Mouse (Mus musculus): Measurements from ENCODE around the gene Pccb. TPM values are rescaled to one million over a fixed set of nuclear protein-coding genes. Genes with fewer than 3 reads are reported as not detected.

Gene Pccb
- polyA plus RNA-seq, 1 experiment from 2014 or later: 23.7 TPM

DNA sequence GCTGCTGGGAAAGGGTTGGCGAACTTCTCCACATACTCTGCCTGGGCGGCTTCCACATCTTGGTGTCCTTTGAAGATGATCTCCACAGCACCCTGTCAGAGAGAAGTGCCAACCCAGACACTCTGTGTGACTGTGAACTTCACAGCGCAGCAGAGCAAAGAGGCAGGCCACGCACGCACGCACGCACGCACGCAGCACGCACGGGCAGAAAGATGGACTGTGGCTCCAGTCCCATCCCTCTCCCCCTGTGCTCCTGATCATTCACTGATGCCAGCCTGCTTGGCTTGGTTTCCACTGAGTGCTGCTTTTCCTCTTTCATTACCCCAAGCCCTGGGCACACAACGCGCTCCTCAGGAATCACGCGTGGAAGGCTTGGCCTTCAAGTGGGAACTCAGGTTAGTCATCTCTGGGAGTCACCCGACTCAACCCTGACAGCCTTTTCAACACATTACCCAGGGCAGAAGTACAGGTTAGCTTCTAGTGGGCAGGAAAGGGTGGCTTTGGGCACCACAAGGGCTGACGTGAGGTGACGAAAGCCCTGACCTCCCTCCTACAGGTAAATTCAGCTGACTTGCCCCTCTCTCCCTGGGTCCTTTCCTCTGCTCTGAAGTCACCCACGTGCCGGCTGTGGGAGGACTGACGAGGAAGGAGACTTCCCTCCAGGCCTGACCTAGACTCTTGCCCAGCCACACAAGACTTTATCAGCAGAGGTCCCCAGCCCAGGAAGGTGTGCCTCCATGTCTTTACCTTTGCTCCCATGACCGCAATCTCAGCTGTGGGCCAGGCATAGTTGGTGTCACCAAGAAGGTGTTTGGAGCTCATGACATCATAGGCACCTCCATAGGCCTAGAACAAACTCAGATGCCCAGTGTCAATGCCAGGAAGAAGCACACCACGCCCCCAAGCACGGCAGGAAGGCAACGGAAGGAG lies 50.1 kb downstream of the Pccb start:
- Histone ChIP-seq H3K27me3 (no peaks in the 10 kb centered on the region), H3K9ac (no peak overlapping the region), H3K4me3 (no peak overlapping the region), H3K4me2 (no peak overlapping the region), H3K27ac (no peak overlapping the region), H3K36me3 (peaks cover 63% of the 10 kb centered on the region), H3K4me1 (peaks cover 1% of the 10 kb centered on the region; the same call in 1 of the 2 replicates), H3K9me3 (peaks cover 3% of the 10 kb centered on the region; the same call in 1 of the 2 replicates)
- WGBS: 95% methylated on average over 25 of the region's 25 CpGs
- peak; percentile 43; the same call in 1 of the 2 replicates for ATAC-seq (ENCODE audit: insufficient number of reproducible peaks, insufficient read depth, low FRiP score, low TSS enrichment, low read depth)

- H3K9ac ChIP-seq: no peak overlapping the region
- peaks cover 10% of the 10 kb centered on the region for H3K4me1 ChIP-seq
- no peaks in the 10 kb centered on the region for H3K9me3 ChIP-seq
- H3K27me3 ChIP-seq: no peaks in the 10 kb centered on the region
- peaks cover 49% of the 10 kb centered on the region for H3K36me3 ChIP-seq
- no peak overlapping the region for H3K27ac ChIP-seq
- WGBS: 92% methylated on average over 7 of the region's 7 CpGs
- H3K4me2 ChIP-seq: no peak overlapping the region
- ATAC-seq (ENCODE audit: insufficient number of reproducible peaks, insufficient read depth, low FRiP score, low TSS enrichment, low read depth): 0 out of 2 replicates have a peak, but pooled peaks have one; percentile 35
- H3K4me3 ChIP-seq: no peak overlapping the region
These were observed 51.9 kb downstream of the Pccb start for GRCm38 (mm10) chr9:100982786-100983185.

GRCm38 (mm10) chr9:100979260-100979659 lies 55.4 kb downstream of the Pccb start:
- ATAC-seq (ENCODE audit: insufficient number of reproducible peaks, insufficient read depth, low FRiP score, low TSS enrichment, low read depth): peak; percentile 32; the same call in 1 of the 2 replicates
- WGBS: 51% methylated on average over 5 of the region's 5 CpGs
- peaks cover 26% of the 10 kb centered on the region for H3K36me3 ChIP-seq
- peaks cover 10% of the 10 kb centered on the region for H3K4me1 ChIP-seq
- H3K4me2 ChIP-seq: no peak overlapping the region
- no peaks in the 10 kb centered on the region for H3K9me3 ChIP-seq
- H3K27me3 ChIP-seq: no peaks in the 10 kb centered on the region
- H3K4me3 ChIP-seq: no peak overlapping the region
- H3K27ac ChIP-seq: no peak overlapping the region
- H3K9ac ChIP-seq: no peak overlapping the region

DNA sequence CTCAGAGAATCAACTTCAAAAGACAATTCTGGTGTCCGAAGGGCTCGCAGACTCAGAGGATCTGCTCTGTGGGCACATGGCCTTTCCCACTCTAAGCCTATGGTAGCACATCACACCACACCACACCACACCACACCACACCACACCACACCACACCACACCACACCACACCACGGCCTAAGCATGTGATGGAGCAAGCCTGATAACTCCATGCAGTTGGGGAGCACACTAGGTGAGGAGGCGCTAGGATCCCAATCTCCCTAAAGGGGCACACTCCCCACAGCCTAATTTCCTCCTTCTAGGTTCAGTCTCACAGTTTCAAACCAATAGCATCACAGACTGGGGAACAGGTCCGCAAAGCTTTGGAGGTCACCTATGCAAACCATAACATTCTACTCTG lies 56.0 kb downstream of the Pccb start:
- Histone ChIP-seq H3K36me3 (peaks cover 20% of the 10 kb centered on the region), H3K9ac (no peak overlapping the region), H3K27me3 (no peaks in the 10 kb centered on the region), H3K27ac (no peak overlapping the region), H3K4me1 (peaks cover 10% of the 10 kb centered on the region), H3K9me3 (no peaks in the 10 kb centered on the region), H3K4me3 (no peak overlapping the region), H3K4me2 (no peak overlapping the region)
- 89% methylated on average over 5 of the region's 5 CpGs for WGBS
- ATAC-seq (ENCODE audit: insufficient number of reproducible peaks, insufficient read depth, low FRiP score, low TSS enrichment, low read depth): no peak

GRCm38 (mm10) chr9:100969461-100969860 lies 65.2 kb downstream of the Pccb start:
- H3K27me3 ChIP-seq: no peaks in the 10 kb centered on the region
- H3K4me1 ChIP-seq: no peaks in the 10 kb centered on the region
- no peak overlapping the region for H3K4me2 ChIP-seq
- H3K9me3 ChIP-seq: no peaks in the 10 kb centered on the region
- no peak overlapping the region for H3K4me3 ChIP-seq
- no peak overlapping the region for H3K9ac ChIP-seq
- H3K36me3 ChIP-seq: no peaks in the 10 kb centered on the region
- no peak overlapping the region for H3K27ac ChIP-seq
- ATAC-seq (ENCODE audit: insufficient number of reproducible peaks, insufficient read depth, low FRiP score, low TSS enrichment, low read depth): no peak
- WGBS: 93% methylated on average over 2 of the region's 2 CpGs

DNA sequence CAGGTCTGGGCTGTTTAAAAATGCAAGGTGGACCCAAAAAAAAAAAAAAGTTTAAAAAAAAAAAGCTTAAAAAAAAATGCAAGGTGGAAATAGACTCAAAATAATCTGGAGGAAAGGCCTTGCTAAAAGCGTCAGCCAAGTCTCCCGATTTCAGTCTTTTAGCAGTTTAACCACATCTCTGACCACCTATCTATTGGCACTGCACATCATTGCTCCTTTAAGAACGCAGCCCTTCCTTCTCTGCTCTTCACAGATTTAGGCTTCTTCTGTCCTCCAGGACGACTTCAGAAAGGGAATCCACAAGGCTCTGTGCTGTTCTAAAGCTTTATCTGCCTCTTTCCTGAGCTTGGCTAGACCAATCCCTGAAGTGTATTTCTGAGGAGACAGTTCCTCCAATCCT lies 70.6 kb downstream of the Pccb start:
- no peak overlapping the region for H3K4me2 ChIP-seq
- 79% methylated on average over 4 of the region's 4 CpGs for WGBS
- H3K4me1 ChIP-seq: 0 out of 2 replicates have a peak, but pooled peaks cover 3% of the 10 kb centered on the region
- no peaks in the 10 kb centered on the region for H3K9me3 ChIP-seq
- H3K4me3 ChIP-seq: no peak overlapping the region
- H3K36me3 ChIP-seq: peaks cover 13% of the 10 kb centered on the region
- no peak overlapping the region for H3K9ac ChIP-seq
- no peak overlapping the region for H3K27ac ChIP-seq
- H3K27me3 ChIP-seq: no peaks in the 10 kb centered on the region
- ATAC-seq (ENCODE audit: insufficient number of reproducible peaks, insufficient read depth, low FRiP score, low TSS enrichment, low read depth): no peak

DNA sequence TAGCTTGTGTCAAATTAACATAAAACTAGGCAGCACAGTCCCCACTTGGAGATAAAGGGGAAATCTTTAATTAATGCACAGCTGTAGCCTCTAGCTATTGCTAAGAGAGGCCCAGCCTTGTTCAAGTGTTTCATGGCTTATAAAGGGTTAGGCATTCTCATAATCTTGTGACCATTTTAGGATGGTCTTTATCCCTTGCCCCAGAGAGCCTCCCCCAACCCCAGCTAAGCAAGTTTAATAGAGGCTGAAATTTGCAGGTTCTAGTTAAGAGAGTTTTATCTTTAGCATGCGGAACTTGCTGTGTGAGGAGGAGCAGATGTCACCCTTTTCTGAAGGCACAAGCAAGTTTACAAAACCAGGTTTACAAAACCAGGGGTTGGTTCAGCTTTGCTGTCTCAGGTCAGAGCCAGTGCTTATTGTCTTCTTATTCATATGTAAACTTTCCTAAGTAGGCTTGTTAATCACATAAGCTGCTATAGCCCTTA lies 71.2 kb downstream of the Pccb start:
- Histone ChIP-seq H3K9me3 (no peaks in the 10 kb centered on the region), H3K27ac (no peak overlapping the region), H3K36me3 (peaks cover 19% of the 10 kb centered on the region), H3K9ac (no peak overlapping the region), H3K27me3 (no peaks in the 10 kb centered on the region), H3K4me3 (no peak overlapping the region), H3K4me1 (0 out of 2 replicates have a peak, but pooled peaks cover 3% of the 10 kb centered on the region), H3K4me2 (no peak overlapping the region)
- 56% methylated on average over 1 of the region's 1 CpGs for WGBS
- no peak for ATAC-seq (ENCODE audit: insufficient number of reproducible peaks, insufficient read depth, low FRiP score, low TSS enrichment, low read depth)

DNA sequence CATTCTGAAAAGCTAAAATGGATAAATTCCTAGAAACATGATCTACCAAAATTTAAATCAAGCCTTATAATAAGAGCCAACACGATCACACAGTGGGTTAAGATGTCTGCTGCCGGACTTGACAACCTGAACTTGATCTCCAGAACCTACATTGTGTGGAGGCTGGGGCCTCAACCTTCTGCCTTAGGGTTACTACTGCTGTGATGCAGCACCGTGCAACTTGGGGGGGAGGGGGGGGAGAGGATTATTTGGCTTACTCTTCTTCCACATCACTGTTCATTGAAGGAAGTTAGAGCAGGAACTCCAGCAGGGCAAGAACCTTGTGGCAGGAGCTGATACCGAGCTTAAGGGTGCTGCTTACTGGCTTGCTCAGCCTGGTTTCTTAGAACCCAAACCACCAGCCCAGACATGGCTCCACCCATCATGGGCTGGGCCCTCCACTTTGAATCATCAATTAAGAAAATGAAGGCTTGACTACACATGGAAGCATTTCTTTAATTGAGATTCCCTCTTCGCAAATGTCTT lies 71.7 kb downstream of the Pccb start:
- no peak overlapping the region for H3K27ac ChIP-seq
- H3K27me3 ChIP-seq: no peaks in the 10 kb centered on the region
- H3K36me3 ChIP-seq: peaks cover 21% of the 10 kb centered on the region
- 0 out of 2 replicates have a peak, but pooled peaks cover 3% of the 10 kb centered on the region for H3K4me1 ChIP-seq
- no peaks in the 10 kb centered on the region for H3K9me3 ChIP-seq
- H3K4me3 ChIP-seq: no peak overlapping the region
- no peak overlapping the region for H3K4me2 ChIP-seq
- no peak for ATAC-seq (ENCODE audit: insufficient number of reproducible peaks, insufficient read depth, low FRiP score, low TSS enrichment, low read depth)
- 61% methylated on average over 5 of the region's 5 CpGs for WGBS
- no peak overlapping the region for H3K9ac ChIP-seq

DNA sequence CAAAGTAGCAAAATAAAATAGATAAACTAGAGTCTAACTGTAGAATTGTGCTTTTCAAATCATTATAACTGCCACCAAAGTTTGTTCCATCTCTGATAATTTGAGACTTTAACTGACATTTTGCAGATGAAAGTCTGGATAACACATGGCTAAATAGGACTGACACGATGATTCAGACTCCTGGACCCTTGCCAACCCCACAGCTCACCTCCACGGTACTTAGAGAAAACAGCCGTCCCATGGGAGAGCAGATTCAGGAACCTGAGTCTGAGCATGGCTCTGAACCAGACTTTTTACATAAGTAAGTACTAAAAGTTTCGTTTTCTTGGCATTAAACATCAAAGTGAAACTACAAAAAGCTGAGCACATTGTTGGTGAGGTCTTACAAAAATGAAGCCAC lies 83.2 kb downstream of the Pccb start:
- Histone ChIP-seq H3K36me3 (peaks cover 53% of the 10 kb centered on the region), H3K4me3 (no peak overlapping the region), H3K27ac (peak overlapping the region; percentile 22; the same call in 1 of the 2 replicates), H3K27me3 (no peaks in the 10 kb centered on the region), H3K4me1 (no peaks in the 10 kb centered on the region), H3K4me2 (no peak overlapping the region), H3K9me3 (no peaks in the 10 kb centered on the region), H3K9ac (no peak overlapping the region)
- 34% methylated on average over 4 of the region's 4 CpGs for WGBS
- no peak for ATAC-seq (ENCODE audit: insufficient number of reproducible peaks, insufficient read depth, low FRiP score, low TSS enrichment, low read depth)

- Histone ChIP-seq H3K9me3 (no peaks in the 10 kb centered on the region), H3K27ac (no peak overlapping the region), H3K4me3 (no peak overlapping the region), H3K9ac (no peak overlapping the region), H3K27me3 (no peaks in the 10 kb centered on the region), H3K36me3 (peaks cover 22% of the 10 kb centered on the region), H3K4me1 (no peaks in the 10 kb centered on the region), H3K4me2 (no peak overlapping the region)
- no peak for ATAC-seq (ENCODE audit: insufficient number of reproducible peaks, insufficient read depth, low FRiP score, low TSS enrichment, low read depth)
- WGBS: 94% methylated on average over 5 of the region's 5 CpGs
These were observed 89.9 kb downstream of the Pccb start for GRCm38 (mm10) chr9:100944677-100945365.

DNA sequence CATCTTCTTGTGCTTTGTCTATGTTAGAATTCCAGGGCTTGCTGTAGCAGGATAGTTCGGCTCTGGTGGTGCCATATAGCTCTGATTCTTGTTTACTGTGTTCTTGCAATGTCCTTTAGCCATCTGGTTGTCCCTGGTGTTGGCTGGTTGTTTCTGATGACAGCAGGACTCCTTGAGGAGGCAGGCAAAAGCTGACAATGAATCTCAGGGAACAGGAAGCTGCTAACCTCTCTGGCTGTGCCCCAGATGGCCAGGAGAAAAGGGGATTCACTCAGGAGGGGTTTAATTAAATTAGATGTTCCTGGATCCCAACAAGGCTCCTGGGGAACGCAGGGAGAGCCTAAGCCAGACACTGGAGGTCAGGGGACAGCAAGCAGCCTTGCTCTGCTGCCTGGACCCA lies 92.7 kb downstream of the Pccb start:
- Histone ChIP-seq H3K4me3 (no peak overlapping the region), H3K27ac (no peak overlapping the region), H3K4me2 (no peak overlapping the region), H3K9me3 (no peaks in the 10 kb centered on the region), H3K4me1 (no peaks in the 10 kb centered on the region), H3K36me3 (peaks cover 10% of the 10 kb centered on the region), H3K27me3 (no peaks in the 10 kb centered on the region), H3K9ac (no peak overlapping the region)
- WGBS: 50% methylated on average over 2 of the region's 2 CpGs
- no peak for ATAC-seq (ENCODE audit: insufficient number of reproducible peaks, insufficient read depth, low FRiP score, low TSS enrichment, low read depth)
